Mouse (Mus musculus): ENCODE measurements around the gene Fbxo27.
"Not testable (repeated sequence)": the region's sequence is repeated elsewhere in the genome, so short reads cannot be mapped to it uniquely, and the experiment has no call there.

Gene Fbxo27

DNA sequence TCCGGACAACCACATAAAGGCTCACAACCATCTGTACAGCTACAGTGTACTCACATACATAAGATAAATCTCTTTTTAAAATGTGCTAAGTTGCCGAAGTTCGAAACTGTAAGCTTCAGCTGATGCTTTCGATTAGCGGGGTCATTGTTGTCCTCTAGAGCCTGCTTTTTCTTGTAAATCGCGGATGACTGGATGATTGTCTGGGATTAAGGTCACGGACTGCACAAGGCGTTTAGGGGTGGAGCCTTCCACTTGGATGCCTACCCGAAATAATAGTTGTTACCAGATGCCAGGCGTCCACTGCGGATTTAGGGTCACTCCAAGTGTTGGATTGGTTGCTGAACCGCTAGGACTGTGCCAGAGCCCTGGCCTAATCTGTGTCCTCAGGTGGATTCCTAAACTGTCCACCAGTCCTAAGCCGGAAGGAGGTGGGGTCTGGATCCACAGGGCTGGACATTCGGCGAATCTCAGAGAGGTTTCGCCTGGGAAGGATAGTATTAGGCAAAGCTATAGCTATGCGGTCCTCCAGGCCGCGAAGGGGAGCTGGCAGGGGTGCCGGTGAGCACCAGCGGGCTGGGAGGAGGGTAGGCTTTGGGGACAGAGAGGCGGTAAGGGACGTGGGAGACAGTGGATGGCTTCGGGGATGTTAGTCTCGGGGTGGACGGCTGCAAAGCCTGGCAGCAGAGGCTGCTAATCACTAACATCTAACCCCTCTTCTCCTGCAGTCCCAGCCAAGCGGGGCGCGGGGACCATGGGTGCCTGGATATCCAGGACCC, at the start of gene Fbxo27:
Gene Fbxo27, plus strand, starts transcription at position 305 of the 776 bp plus-strand sequence.
- peak; percentile 65 for DNase-seq

DNA sequence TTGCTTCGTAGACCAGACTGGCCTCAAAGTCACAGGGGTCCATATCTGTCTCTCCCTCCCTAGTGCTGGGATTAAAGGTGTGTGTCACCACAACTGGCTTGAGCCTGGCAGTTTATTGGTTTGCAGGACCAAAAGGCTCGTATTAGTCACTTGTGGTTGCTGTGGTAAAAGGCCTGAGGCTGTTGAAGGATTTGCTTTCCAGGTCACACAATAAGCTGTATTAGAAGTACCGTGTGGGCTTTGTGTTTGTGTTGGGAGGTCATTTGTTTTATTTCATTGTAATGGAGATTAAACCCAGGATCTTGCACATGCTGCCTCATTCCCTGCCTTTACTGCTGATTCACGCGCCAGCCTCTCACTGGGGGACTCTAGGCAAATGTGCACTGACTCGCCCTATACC, 47.3 kb upstream of the Fbxo27 start:
- DNase-seq = no peak

DNA sequence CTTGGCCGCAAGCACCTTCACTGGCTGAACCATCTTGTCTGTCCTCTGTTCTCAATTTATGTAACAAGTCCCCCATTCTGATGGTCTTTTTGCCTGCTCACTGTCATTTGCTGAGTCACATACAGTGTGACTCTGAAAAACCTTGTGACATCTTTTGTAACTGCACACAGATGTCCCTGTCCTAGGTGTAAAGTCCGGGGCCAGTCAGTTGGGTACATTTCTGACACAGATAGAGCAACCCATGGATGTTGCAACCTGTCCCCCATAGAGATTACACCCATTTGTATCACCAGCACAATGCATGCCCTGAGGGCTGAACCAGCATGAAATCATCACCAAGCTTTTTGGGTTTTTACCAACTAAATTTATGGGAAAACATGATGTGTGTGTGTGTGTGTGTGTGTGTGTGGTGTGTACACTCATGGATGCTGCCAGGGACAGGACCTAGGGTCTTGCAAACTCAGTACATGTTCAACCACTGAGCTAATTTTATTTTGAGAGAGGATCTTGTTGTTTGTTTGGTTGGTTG, 46.6 kb upstream of the Fbxo27 start:
- DNase-seq = no peak

DNA sequence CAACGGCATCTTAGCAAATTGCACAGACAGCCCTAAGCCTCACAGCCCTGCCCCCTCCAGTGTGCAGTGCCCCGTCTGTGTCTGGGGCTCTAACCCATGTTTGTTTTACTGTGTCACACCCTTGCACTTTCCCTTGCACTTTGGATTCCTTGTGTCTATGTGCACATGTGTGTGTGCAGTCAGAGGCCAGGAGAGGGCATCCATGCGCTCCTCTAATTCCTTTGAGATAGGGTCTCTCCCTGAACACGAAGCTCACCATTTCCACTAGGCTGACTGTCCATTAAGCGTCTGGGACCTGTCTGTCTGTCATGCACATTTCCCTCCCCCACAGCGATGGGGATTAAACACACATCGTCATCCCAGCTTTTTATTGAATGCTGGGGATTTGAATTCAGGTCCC, 45.6 kb upstream of the Fbxo27 start:
- no peak for DNase-seq

DNA sequence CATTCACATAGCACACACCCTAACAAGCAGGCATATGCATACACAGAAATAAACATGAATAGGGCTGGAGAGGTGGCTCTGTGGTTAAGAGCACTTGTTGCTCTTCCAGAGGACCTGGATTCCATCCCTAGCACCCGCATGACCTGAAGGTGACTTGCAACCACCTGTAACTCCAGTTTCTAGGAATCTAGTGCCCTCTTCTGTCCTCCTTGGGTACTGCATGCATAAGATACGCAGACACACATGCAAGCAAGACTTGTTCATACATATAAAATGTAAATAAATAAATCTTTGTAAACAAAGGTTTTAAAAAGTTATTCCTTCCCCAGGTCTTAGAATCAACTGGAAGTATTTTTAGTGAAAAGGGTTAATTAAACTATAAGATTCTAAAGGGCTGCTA, 41.5 kb upstream of the Fbxo27 start:
- DNase-seq = no peak

DNA sequence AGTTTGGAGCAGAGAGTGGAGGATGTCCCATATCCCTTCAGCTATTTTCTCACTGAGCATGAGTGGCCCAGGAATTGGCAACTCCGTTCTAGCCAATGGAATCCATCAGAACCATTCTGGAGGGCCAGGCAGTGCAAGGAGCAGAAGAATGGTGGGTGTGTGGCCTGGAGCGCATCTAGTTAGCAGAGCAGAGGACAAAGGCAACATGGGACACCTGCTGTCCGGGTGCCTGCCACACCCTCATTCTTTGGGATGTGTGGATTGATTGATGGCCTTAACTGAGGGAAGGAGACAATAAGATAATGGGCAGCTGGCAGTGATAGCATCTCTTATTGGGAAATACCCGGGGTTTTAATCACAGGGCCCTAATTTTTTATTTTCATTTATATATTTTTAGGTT, 36.2 kb upstream of the Fbxo27 start:
- DNase-seq = no peak

DNA sequence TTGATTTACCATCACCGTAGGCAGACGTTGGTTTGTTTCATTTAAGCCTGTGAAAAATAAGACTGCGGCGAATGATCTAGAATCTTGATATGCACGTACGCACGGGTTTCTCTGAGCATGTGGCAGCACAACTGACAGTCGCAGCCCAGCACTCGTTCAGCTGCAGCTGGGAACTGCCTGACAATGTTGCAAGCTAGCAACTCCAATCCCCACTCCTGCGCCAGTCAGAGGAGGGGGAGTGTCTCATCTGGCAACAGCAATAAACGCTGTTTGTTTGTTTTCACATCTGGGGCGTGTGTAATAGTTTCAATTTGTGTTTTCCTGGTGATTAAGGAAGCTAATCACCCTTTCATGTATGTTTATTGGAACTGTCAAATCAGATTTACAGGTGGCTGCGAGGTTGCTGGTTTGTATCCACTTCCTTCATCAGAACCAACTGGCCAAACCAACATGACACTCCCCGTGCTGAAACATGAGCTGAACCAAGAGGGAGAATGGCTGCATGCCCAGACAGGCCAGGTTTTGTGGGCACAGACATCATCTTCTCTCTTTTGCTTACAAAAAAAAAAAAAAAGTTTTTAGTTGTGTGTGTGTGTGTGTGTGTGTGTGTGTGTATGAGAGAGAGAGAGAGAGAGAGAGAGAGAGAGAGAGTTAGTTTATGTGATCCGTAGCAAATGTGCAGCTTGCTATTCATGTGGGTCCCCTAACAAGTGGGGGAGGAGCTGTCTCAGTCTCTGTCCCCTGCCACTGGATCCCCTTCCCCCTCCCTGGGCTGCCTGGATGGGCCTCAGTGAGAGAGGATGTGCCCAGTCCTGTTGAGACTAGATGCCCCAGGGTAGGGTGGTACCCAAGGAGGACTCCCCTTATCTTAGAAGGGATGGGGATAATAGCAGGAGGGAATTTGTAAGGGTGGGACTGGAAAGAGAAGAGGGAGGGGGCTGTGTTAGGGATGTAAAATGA, 26.7 kb upstream of the Fbxo27 start:
- DNase-seq = no peak

DNA sequence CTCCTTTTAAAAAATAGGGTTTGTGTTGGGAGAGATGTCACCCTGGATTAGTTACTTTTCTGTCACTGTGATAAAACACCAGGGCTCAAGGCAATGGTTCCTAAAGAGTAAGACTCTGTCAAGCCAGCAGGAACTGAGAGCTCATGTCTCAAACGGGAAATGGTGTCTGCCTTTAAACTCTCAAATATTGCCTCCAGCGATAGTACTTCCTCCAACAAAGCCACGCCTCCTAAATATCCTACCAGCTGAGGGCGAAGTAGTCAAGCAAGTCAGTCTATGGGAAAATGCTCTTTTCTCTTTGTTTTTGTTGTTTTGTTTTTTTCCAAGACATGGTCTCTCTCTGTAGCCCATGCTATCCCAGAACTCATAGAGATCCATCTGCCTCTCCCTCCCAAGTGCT, 21.5 kb upstream of the Fbxo27 start:
- no peak for DNase-seq

DNA sequence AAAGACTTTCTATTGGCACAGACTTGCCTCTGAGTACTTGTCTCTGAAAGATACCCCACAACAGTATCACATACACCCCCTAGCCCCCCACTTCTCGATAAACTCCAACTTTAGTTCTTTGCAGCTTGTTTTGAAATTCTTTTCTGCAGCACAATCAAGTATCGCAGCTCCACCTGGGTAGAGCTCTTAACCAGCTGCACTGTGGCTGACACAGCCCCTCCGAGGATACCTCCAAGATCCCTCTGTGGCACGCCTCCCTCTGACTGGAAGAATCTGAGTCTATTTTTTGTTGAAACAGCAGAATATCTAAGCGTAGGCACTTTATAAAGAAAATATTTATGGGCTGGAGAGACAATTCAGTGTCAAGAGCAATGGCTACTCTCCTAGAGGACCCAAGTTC, 20.4 kb upstream of the Fbxo27 start:
- no peak for DNase-seq

DNA sequence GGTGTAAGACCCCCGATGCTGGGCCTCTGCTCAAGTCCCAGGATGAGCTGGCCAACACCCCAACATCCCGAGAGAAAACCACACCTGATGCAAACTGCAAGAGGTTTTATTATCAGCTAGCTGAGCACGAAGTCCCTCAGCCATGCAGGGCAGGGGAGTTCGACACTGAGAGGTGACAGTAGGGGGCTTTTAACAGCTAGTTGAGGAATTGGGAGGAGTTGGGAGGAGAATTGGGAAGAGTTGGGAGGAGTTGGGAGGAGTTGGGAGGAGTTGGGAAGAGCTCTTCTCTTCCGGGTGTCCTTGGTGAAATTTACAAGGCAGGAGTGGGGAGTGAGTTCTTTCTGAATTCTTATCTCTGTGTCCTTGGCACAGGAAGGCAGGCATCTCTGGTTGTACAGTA, 19.9 kb upstream of the Fbxo27 start:
- not testable (repeated sequence) for DNase-seq

DNA sequence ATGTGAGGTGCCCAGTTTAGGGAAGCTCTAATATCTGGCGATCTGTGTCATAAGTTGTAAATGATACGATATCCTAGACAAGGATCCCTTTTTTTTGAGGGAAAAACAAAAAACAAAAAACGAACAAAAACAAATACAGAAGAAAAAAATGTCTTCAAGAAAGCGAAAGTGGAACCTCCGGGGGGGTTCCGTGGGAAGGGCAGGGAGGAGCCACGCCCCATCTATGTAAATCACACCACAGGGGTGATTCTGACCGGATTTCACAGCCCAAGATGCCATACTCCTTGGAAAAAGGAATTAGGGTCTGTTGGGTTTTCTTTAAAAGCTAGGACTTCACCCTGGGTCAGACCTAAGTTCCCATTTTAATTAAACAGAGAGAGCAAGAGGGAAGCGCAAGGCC, 17.7 kb upstream of the Fbxo27 start:
- no peak for DNase-seq

DNA sequence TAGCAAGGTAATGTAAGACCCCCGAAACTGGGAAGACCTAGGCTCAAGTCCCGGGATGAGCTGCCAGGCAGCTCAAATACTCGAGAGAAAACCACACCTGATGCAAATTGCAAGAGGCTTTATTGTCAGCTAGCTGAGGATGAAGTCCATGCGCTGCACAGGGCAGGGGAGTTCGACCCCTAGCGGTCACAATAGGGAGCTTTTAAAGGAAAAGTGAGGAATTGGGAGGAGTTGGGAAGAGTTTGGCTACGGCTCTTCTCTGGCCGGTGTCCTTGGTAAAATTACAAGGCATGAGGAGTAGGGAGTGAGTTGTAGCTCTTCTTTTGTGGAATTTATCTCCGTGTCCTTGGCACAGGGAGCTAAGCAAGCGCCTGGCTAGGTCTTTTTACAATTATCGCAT, 16.9 kb upstream of the Fbxo27 start:
- DNase-seq = no peak

DNA sequence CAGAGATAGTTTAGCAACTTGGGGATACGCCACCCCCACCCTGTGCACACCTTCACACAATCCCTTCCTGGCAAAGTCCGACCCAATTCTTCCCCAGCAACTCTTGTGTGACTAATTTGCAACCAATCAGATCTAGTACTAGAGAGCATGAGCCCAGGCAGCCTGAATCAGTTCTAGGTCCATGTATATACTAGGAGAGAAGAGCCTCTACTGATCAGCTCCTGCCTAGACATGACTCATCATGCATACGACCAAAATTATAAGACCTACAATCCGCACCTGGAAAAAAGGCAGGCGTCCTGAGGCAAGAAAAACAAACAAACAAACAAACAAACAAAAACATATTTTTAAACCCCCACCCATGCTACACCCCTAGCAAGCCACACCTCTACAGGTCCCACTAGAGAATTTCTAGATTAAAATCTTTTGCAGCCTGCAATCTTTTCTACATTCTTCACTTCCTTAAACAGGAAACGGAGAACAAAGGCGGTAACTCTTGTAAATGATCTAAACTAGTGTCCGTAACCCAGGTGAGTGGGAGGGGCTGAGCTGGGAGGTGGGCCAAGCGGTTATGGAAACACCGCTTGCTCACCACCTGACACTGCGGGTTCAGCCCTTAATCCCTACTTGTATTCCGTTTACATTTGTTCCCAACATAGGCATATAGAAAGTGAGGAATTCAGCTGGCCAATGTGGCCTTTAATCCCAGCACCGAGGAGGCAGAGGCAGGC, 15.7 kb upstream of the Fbxo27 start:
- no peak for DNase-seq

DNA sequence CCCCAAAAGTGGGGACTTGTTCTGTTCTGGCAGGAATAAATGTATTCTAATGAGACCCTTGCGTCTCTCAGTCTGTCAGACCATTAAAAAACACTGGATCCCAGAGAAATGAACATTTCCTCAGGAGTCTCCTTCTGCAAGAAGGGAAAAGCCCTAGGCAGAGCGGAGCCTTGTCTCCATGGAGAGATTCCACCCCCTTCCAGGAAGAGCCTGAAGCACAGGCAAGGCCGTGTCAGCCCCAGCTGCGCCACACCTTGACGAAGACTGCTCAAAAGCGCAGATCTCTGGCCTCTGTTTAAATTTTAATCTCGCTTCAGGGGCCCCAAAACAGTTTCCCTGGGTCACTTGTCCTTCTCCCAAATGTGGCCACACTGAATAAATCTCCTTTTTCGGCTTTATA, 15.0 kb upstream of the Fbxo27 start:
- no peak for DNase-seq

DNA sequence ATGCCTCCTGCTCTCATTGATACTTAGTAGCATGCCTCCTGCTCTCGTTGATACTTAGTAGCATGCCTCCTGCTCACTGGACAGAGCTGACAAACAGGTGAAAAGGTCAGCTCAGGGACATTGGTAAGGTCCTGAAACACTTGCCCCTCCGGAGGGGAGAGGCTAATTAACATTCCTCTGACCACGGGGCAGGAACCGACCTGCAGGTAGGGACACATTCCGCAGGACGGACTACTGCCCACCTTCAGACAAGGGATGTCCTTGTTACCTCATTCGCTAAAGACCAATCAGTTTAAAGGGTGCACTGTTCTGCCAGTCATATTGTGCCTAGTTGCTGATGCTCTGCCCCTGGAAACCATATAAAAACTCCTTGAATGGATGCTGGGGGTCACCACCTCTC, 1.6 kb upstream of the Fbxo27 start:
- DNase-seq = no peak

DNA sequence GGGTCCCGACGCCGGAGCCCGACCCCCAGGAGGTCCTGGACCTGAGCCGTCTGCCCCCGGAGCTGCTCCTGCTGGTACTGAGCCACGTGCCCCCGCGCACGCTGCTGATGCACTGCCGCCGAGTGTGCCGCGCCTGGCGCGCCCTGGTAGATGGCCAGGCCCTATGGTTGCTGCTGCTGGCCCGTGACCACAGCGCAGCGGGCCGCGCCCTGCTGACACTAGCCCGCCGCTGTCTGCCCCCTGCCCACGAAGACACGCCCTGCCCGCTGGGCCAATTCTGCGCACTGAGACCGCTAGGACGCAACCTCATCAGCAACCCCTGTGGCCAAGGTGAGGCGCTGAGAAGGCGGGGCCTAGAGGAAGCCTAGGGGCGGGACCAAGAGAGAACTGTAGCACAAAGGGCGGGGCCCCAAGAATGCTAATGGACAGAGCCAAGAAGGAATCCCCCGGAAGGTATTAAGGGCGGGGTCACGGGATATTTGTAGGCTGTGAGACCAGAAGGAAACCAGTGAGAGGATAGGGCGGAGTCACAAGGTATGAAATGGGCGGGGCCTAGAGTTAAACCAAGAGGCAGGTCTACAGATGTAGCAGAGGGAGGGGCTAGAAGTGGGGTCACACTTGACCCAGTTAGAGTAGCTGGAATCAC, 795 bp downstream of the Fbxo27 start:
- DNase-seq = peak; percentile 93

DNA sequence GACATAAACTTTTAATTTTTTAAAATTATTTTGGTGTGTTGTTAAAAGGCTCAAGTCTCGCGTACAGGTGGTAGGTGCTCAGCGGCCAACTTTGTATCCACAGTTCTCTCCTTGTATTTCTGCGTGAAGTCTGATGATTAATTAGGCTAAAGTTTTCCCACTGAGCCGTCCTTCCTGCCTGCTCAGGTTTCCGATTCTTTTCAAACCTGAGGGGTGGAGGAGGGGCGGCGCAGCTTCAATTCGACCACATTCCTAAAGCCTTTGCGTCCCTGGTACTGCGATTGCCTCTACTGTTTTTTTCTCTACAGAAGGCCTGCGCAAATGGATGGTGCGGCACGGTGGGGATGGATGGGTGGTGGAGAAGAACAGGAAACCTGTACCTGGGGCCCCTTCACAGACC, 1.8 kb downstream of the Fbxo27 start:
- DNase-seq = no peak

DNA sequence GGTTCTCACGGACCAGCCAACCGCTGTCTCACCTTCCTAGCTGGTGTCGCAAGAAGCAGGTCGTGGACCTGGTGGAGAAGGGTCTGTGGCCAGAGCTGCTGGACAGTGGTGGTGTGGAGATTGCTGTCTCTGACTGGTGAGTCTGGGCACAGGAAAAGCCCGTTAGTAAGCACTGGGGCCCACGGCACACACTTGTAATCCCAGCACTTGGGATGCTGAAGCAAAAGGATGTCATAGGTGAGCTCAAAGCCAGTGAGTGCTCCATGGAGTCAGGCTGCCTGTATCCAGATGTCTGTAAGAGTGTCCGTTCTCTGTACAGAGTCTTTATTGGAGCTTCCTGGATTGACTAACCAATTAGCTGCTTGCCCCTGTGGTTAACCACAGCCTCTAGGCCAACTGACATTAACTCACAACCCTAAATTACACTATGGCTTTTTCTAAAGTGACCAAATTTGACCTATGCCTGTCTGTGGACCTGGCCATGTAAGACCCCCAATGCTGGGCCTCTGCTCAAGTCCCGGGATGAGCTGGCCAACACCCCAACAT, 2.4 kb downstream of the Fbxo27 start:
- no peak for DNase-seq

DNA sequence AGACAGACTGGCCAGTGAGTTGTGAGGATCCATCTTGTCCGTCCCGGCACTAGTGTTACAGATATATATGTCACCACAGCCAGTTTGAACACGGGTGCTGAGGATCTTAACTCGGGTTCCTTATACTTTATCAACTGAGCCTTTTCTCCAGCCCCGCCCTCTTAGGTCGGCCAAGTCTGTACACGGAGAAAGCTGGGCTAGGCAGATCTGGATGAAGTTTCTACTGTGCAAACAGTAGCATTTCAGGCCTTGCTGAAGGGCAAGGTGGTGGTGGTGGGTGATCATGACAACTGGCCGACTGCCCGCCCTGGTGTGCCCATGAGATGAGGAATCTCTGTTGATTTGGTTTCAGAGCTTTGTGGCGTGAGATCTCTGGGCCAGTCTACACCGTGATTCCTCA, 4.6 kb downstream of the Fbxo27 start:
- no peak for DNase-seq

DNA sequence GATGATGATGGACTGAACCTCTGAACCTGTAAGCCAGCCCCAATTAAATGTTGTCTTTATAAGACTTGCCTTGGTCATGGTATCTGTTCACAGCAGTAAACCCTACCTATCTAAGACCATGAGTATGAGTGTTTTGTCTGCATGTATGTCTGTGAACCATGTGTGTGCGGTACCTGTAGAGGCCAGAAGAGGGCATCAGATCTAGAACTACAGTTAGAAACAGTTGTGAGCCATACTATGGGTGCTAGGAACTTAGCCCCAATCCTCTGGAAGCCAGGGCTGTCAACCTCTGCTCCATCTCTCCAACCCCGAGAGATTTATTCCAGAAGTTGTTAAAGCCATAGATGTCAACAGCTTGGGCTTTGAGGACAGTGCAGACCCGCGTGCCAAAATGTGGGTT, 7.6 kb downstream of the Fbxo27 start:
- no peak for DNase-seq

DNA sequence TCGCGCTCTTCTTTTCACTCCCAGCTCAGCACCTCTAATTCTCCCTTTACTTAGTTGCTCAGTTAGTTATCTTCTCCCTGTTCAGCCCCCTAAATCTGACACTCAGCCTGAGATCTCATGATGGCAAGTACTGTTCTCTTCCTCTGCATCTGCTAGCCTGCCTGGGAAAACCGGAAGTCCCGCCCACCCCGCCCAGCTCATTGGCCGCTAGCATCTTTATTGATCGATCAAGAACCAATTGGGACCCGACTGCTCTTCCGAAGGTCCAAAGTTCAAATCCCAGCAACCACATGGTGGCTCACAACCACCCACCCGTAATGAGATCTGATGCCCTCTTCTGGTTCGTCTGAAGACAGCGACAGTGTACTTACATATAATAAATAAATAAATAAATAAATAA, 8.7 kb downstream of the Fbxo27 start:
- not testable (repeated sequence) for DNase-seq

DNA sequence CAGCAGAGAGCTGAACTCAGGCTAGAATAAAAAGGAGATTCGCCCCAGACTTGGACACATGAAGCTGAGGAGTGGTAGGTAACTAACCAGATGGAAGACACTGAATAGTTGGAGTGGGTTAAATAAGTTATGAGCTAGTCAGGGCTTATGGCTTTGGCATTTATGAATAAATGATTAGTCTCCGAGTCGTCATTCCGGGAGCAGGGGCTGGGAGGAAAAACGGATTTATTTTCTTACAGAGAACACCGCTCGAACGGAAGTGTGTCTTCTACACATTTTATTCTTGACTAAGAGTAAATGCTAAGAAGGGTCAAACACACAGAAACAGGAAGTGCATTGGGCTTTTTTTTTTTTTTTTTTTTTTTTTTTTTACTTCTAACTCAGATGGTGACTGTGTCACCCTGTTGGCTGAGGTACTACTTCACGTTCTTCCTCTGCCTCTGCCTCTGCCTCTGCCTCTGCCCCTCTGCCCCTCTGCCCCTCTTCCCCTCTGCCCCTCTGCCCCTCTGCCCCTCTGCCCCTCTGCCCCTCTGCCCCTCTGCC, 10.0 kb downstream of the Fbxo27 start:
- no peak for DNase-seq

All from cerebellum, adult 11 months (tissue).